14 mouse cellular contexts compared by ENCODE assay signal in the genomic region with DNA sequence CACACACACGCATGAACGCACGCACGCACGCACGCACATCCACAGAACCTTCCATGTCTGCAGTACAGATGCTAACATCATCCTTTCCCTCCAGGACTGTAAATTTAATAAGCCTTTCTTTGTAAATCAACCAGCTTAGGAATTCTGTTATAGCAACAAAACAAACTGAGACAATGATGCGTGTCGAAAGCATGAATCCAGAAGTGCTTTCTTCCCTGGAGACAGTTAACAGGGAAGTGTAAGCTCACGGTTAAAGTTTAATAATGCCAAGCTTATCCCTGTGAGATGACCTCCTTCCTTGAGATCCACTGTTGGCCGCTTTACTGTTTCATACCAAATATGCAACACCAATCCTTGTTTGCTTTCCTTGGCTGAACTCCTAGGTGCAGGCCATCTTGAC.
"Had no signal": no experiment of that assay in that cellular context is flagged by ENCODE, and none has a peak within 500 bp of the region (broad histone marks: within the 10 kb centered on the region; RNA-seq: fewer than 3 reads in every experiment).

No protein-coding gene starts in this region.

- H3K4me3 ChIP-seq: midbrain, embryonic 10.5 days; midbrain, embryonic 12.5 days; midbrain, embryonic 15.5 days; neural tube, embryonic 12.5 days; stomach, embryonic 15.5 days had no signal

- H3K27me3 ChIP-seq: midbrain, embryonic 12.5 days; midbrain, embryonic 15.5 days; neural tube, embryonic 12.5 days; stomach, embryonic 15.5 days had no signal

- H3K9me3 ChIP-seq: midbrain, embryonic 10.5 days; midbrain, embryonic 12.5 days; midbrain, embryonic 15.5 days; neural tube, embryonic 12.5 days; stomach, embryonic 15.5 days had no signal

- H3K4me1 ChIP-seq: midbrain, embryonic 10.5 days; midbrain, embryonic 12.5 days; midbrain, embryonic 15.5 days; neural tube, embryonic 12.5 days; stomach, embryonic 15.5 days had no signal

- H3K36me3 ChIP-seq: midbrain, embryonic 10.5 days; midbrain, embryonic 15.5 days; neural tube, embryonic 12.5 days had no signal

- H3K4me2 ChIP-seq: lung, embryonic 14.5 days; midbrain, embryonic 12.5 days; midbrain, embryonic 15.5 days; neural tube, embryonic 12.5 days; stomach, embryonic 15.5 days had no signal

- H3K9ac ChIP-seq: lung, embryonic 14.5 days; midbrain, embryonic 12.5 days; midbrain, embryonic 15.5 days; neural tube, embryonic 12.5 days; stomach, embryonic 15.5 days had no signal

- ATAC-seq: midbrain, embryonic 15.5 days had no signal

- H3K27ac ChIP-seq: midbrain, embryonic 10.5 days; midbrain, embryonic 12.5 days; midbrain, embryonic 15.5 days; neural tube, embryonic 12.5 days; stomach, embryonic 15.5 days; stomach, postnatal 0 days had no signal

- DNase-seq: lung, adult 18-20 months; lung, embryonic 14.5 days; lung, postnatal 10 days; lung, postnatal 4 days; right cerebral cortex, postnatal 14 days; thymus, adult 2 months; thymus, postnatal 25 days; thymus, postnatal 4 days had no signal
